Mouse (Mus musculus) cerebellum, adult 18-20 months (tissue): ENCODE results near the gene Atg9b.
"Not testable (repeated sequence)": the region's sequence is repeated elsewhere in the genome, so short reads cannot be mapped to it uniquely, and the experiment has no call there.

Experiments used
- DNase-seq, 2 experiments: peaks; one replicate each; pipeline ENCODE4 v3.0.0; 2021

Gene Atg9b

GRCm38 (mm10) chr5:24404594-24405360 lies 12.8 kb upstream of the Atg9b start:
- no peak for DNase-seq

GRCm38 (mm10) chr5:24401969-24402368 lies 10.0 kb upstream of the Atg9b start:
- DNase-seq = no peak

GRCm38 (mm10) chr5:24400911-24401605 lies 9.1 kb upstream of the Atg9b start:
- no peak for DNase-seq

GRCm38 (mm10) chr5:24400362-24400761 lies 8.4 kb upstream of the Atg9b start:
- no peak for DNase-seq

- no peak for DNase-seq
Observed at GRCm38 (mm10) chr5:24399686-24400085, 7.7 kb upstream of the Atg9b start.

GRCm38 (mm10) chr5:24396254-24396653 lies 4.3 kb upstream of the Atg9b start:
- DNase-seq = not testable (repeated sequence)

- peak; percentile 97 to 98 for DNase-seq
Observed at GRCm38 (mm10) chr5:24394165-24394894, 2.4 kb upstream of the Atg9b start.

- peak; percentile 78 to 84 for DNase-seq
Observed at GRCm38 (mm10) chr5:24393392-24393997, 1.6 kb upstream of the Atg9b start, which contains the start of gene Abcb8. Abcb8 (plus strand) TSS chr5:24393663.

GRCm38 (mm10) chr5:24392724-24393123 lies 781 bp upstream of the Atg9b start:
- DNase-seq = no peak

- no peak for DNase-seq
Observed at GRCm38 (mm10) chr5:24389658-24390020, 2.3 kb downstream of the Atg9b start.

- DNase-seq = no peak
Observed at GRCm38 (mm10) chr5:24389011-24389657, 2.8 kb downstream of the Atg9b start.

GRCm38 (mm10) chr5:24388246-24388915 lies 3.6 kb downstream of the Atg9b start:
- no peak for DNase-seq

- peak; percentile 51 to 65 for DNase-seq
Observed at GRCm38 (mm10) chr5:24387264-24388241, 4.4 kb downstream of the Atg9b start.

GRCm38 (mm10) chr5:24385887-24386550 lies 5.9 kb downstream of the Atg9b start:
- DNase-seq = no peak

- DNase-seq = no peak
Observed at GRCm38 (mm10) chr5:24385374-24385773, 6.6 kb downstream of the Atg9b start.

GRCm38 (mm10) chr5:24384407-24384806 lies 7.5 kb downstream of the Atg9b start:
- no peak for DNase-seq

- DNase-seq = peak; percentile 98
Observed at GRCm38 (mm10) chr5:24383026-24383859, 8.7 kb downstream of the Atg9b start.

- DNase-seq = no peak
Observed at GRCm38 (mm10) chr5:24381988-24382387, 10.0 kb downstream of the Atg9b start.

- DNase-seq = no peak
Observed at GRCm38 (mm10) chr5:24381486-24381885, 10.5 kb downstream of the Atg9b start.
